Mouse (Mus musculus) stomach, postnatal 0 days (tissue): ENCODE measurements around the gene Blcap. TPM values are rescaled to one million over a fixed set of nuclear protein-coding genes. Genes with fewer than 3 reads are reported as not detected.

Experiments
- ATAC-seq: fragments of 200-750 bp; cut with Nextera tagmentation; 2 replicates; pipeline ENCODE4 v1.8.0; 2017; ENCODE audit not compliant: low FRiP score, low TSS enrichment
- DNase-seq: peaks from one replicate; pipeline ENCODE4 v3.0.0-alpha.2; 2016; ENCODE audit warnings: low spot score
- H3K27ac ChIP-seq: fragments of 300-500 bp; sonication (generic); replicated peaks from 2 replicates; pipeline ENCODE4 v1.5.1; 2014; ENCODE audit warnings: mild to moderate bottlenecking, control low read depth
- H3K27me3 ChIP-seq: fragments of 300-500 bp; sonication (generic); 2 replicates; pipeline ENCODE4 v1.6.1; 2014; ENCODE audit warnings: low read length; ENCODE audit not compliant: control insufficient read depth, insufficient read depth
- H3K36me3 ChIP-seq: fragments of 300-500 bp; sonication (generic); 2 replicates; pipeline ENCODE4 v1.6.1; 2014; ENCODE audit warnings: low read length, mixed read lengths; ENCODE audit not compliant: control insufficient read depth, insufficient read depth
- H3K4me1 ChIP-seq: fragments of 300-500 bp; sonication (generic); replicated peaks from 2 replicates; pipeline ENCODE4 v1.6.1; 2014; ENCODE audit warnings: antibody characterized with exemption; ENCODE audit not compliant: control insufficient read depth, insufficient read depth
- H3K4me2 ChIP-seq: fragments of 300-500 bp; sonication (generic); replicated peaks from 2 replicates; pipeline ENCODE4 v1.6.1; 2014; ENCODE audit warnings: low read depth, mild to moderate bottlenecking, control low read depth, moderate library complexity
- H3K4me3 ChIP-seq: fragments of 300-500 bp; sonication (generic); 2 replicates; pipeline ENCODE4 v1.5.1; 2014; ENCODE audit warnings: low read depth, low read length, control low read depth
- H3K9ac ChIP-seq: fragments of 300-500 bp; sonication (generic); 2 replicates; pipeline ENCODE4 v1.6.1; 2014; ENCODE audit warnings: mild to moderate bottlenecking, low read length, control low read depth, mixed read lengths
- H3K9me3 ChIP-seq: fragments of 300-500 bp; sonication (generic); 2 replicates; pipeline ENCODE4 v1.6.1; 2016; ENCODE audit warnings: low read length; ENCODE audit not compliant: control insufficient read depth
- CTCF ChIP-seq: IDR thresholded peaks from 2 replicates; pipeline ENCODE4 v1.5.1; 2016; ENCODE audit warnings: antibody characterized with exemption, low read depth, mild to moderate bottlenecking, moderate library complexity
- EP300 ChIP-seq: optimal IDR thresholded peaks from 2 replicates; pipeline ENCODE3; 2016; ENCODE audit warnings: antibody characterized with exemption
- WGBS: fragments of 180-500 bp; shearing (Covaris S2); extraction: QIAGEN DNeasy Blood & Tissue Kit; methylation state at CpG from one replicate; pipeline ENCODE4 v1.1.7; 2014; 5-methylcytosine and 5-hydroxymethylcytosine counted together
- polyA plus RNA-seq: library from polyadenylated mRNA; unstranded; fragments of >200 nt; fragmentation: Nextera tagmentation; extraction: Ambion mirVana; gene quantifications from 2 replicates; pipeline ENCODE4 v1.2.1, GENCODE M21; 2015

Gene Blcap
- polyA plus RNA-seq, 1 experiment from 2014 or later: 30.0 TPM

DNA sequence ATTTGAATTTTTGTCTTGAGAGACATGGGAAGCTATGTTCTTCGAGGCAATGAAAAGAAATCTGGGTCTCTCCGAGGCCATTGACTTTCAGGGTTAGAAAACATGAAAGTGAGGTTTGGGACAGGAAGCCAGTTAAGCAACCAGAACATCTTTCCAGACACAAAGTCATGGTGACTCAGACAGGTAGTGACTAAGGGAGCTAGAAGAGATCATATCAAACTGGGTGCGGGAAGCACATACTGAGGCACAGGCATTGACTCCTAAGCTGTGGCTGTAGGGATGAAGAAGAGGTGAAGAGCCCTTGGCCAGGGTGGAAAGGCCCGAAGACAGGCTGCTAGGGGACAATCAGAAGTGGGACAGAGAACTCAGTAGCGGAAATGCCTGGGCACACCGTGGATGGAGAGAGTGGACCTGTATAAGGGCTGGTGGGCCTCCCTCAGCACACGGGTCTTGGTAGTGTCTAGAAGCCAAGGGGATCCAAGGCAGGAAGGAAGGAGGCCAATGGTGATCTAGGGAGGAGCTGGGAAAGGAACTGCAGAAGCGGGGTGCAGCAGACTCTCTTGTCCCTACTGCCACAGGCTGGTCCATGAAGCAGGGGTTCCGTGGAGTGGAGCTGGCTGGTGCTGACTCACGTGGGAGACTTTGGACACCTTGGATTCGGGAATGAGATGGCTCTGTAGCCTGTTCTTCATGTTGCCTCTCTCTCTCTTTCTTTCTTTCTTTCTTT, 3.7 kb downstream of the Blcap start:
- H3K9ac ChIP-seq: peak overlapping the region; percentile 95; the same call in 1 of the 2 replicates
- H3K4me2 ChIP-seq: peak overlapping the region; percentile 70
- H3K27me3 ChIP-seq: no peaks in the 10 kb centered on the region
- DNase-seq (no peak), ATAC-seq (0 out of 2 replicates have a peak, but pooled peaks have one; percentile 35)
- H3K4me3 ChIP-seq: no peak overlapping the region; the same call in 1 of the 2 replicates
- WGBS: 75% methylated on average over 11 of the region's 11 CpGs
- H3K27ac ChIP-seq: peak overlapping the region; percentile 94; the same call in 1 of the 2 replicates
- TF ChIP-seq EP300: no peak
- H3K4me1 ChIP-seq: no peaks in the 10 kb centered on the region; the same call in none of the 2 replicates
- no peaks in the 10 kb centered on the region for H3K9me3 ChIP-seq
- no peaks in the 10 kb centered on the region for H3K36me3 ChIP-seq

DNA sequence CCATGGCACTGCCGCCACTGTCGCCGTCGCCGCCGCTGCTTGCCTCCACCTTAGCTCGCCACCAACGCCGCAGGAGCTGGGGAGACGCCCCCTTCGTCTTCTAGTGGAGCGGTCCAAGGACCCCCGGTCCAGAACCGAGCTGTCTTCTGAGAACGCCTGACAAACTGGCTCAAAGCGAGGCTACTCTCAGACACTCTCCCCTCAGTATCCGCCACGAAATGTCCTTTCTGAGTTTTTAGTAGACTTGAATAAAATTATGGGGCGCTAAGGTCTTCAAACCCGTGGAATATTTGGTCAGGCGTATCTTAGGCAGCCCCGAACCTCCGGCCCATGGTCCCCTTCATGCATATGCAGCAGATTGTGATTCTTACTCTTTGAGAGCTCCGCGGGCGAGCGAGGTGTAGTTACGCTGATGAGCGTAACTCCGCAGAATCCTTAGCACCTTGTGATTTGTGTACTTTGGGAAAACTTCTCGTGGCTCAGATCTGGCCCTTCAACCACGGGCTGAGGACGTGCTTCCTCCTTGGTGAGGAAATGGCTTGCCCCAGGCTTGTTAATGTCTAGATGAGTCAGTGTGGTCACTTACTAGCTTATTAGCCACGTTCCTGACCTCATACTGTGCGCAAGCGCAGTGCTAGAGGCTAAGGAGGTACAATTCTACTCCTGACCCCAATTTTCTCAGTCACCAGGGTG, 4.7 kb downstream of the Blcap start:
- peak; percentile 84 for ATAC-seq
- Histone ChIP-seq H3K27me3 (no peaks in the 10 kb centered on the region), H3K4me1 (no peaks in the 10 kb centered on the region; the same call in none of the 2 replicates), H3K9me3 (no peaks in the 10 kb centered on the region), H3K4me2 (peak overlapping the region; percentile 70), H3K27ac (peak overlapping the region; percentile 94), H3K4me3 (peak overlapping the region; percentile 96), H3K36me3 (peaks cover 4% of the 10 kb centered on the region; the same call in 1 of the 2 replicates), H3K9ac (peak overlapping the region; percentile 95)
- WGBS: under 1% methylated on average over 36 of the region's 36 CpGs
- TF ChIP-seq EP300 (peak; percentile 98), CTCF (no peak)
- DNase-seq: peak; percentile 87

DNA sequence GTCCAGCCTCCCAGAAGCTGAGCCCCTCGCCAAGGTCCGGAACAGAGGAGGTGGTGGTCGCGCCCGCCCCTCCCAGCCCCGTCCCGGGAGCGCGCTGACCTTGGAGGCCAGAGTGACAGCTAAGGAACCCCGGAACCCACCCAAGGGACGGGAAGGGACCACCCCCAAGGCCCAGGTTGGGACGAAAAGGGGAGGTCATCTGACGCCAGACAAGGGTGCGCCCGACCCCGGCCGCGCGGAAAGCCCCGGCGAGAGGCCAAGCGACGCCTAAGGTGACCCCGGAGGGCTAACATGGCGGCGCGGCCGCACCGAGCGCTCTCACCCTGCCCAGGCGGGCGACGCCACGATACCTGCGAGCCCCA, 5.2 kb downstream of the Blcap start:
- TF ChIP-seq CTCF (no peak; the same call in 1 of the 2 replicates), EP300 (no peak)
- WGBS: under 1% methylated on average over 26 of the region's 35 CpGs
- no peak for DNase-seq

DNA sequence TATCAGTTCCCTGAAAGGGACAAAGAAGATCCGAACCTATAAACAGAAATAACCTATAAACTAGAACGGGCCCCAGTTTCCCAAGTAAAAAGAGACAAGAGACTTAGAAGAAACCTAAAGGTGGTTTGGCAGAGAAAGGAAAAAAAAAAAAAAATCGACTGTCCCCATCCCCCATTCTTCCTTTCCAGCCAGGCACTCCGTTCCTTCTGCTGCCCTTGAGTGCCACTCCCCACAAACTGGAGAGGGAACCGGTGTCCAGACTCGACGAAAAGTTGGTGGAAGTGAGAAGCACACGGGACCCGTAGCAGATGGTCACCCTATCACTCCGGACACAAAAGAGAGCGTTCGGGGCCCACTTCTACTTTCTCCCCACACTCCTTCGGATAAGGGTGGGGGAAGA, 5.6 kb downstream of the Blcap start:
- Histone ChIP-seq H3K4me2 (peak overlapping the region; percentile 70), H3K27me3 (no peaks in the 10 kb centered on the region), H3K4me3 (peak overlapping the region; percentile 96), H3K36me3 (peaks cover 4% of the 10 kb centered on the region; the same call in 1 of the 2 replicates), H3K9me3 (no peaks in the 10 kb centered on the region), H3K27ac (peak overlapping the region; percentile 94), H3K9ac (peak overlapping the region; percentile 95), H3K4me1 (no peaks in the 10 kb centered on the region; the same call in none of the 2 replicates)
- no peak for TF ChIP-seq EP300
- TF ChIP-seq CTCF: no peak
- no peak for ATAC-seq
- WGBS: 4% methylated on average over 13 of the region's 13 CpGs
- DNase-seq: peak; percentile 33

More for the DNA sequence above, 5.2 kb downstream of the Blcap start:
- H3K27me3 ChIP-seq: no peaks in the 10 kb centered on the region
- H3K4me2 ChIP-seq: peak overlapping the region; percentile 70
- no peaks in the 10 kb centered on the region; the same call in none of the 2 replicates for H3K4me1 ChIP-seq
- H3K4me3 ChIP-seq: peak overlapping the region; percentile 96
- peaks cover 4% of the 10 kb centered on the region; the same call in 1 of the 2 replicates for H3K36me3 ChIP-seq
- ATAC-seq: no peak; the same call in 1 of the 2 replicates
- peak overlapping the region; percentile 94 for H3K27ac ChIP-seq
- H3K9me3 ChIP-seq: no peaks in the 10 kb centered on the region
- peak overlapping the region; percentile 95 for H3K9ac ChIP-seq

DNA sequence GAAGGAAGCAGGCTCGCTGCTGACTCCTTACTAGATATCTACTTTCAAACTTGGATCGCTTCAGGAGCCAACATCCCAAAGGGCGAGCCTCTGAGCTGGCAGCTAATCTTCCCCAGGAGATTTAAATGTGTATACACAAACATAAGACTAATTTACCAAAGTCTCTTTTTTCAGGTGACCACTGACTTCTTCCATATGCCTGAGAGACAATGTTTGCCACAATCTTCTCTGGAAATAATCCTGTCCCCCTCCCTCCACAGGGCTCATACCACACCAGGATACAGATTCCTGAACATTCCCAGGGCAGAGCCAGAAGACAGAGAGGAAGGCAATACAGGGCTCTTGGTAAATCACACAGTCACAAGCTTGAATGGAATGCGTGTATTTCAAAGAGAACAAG, 6.4 kb downstream of the Blcap start:
- H3K9ac ChIP-seq: no peak overlapping the region
- H3K27me3 ChIP-seq: no peaks in the 10 kb centered on the region
- no peak overlapping the region for H3K4me3 ChIP-seq
- H3K27ac ChIP-seq: no peak overlapping the region
- H3K4me2 ChIP-seq: no peak overlapping the region; the same call in 1 of the 2 replicates
- ATAC-seq (no peak), DNase-seq (no peak)
- 0 out of 2 replicates have a peak, but pooled peaks cover 3% of the 10 kb centered on the region for H3K9me3 ChIP-seq
- WGBS: 61% methylated on average over 4 of the region's 4 CpGs
- peaks cover 4% of the 10 kb centered on the region; the same call in 1 of the 2 replicates for H3K36me3 ChIP-seq
- TF ChIP-seq EP300 (no peak), CTCF (no peak)
- H3K4me1 ChIP-seq: no peaks in the 10 kb centered on the region; the same call in none of the 2 replicates
